Mouse (Mus musculus) kidney, postnatal 36 days (tissue): ENCODE measurements around the gene Abca17.
A peak's percentile ranks its signal among the peaks of the same experiment; 100 is the strongest.

Source experiments
- DNase-seq, 2 experiments: peaks; one replicate each; pipeline ENCODE4 v3.0.0; 2021 to 2022; ENCODE audit warnings: mixed read lengths in 2 of 2

Abca17 gene

DNA sequence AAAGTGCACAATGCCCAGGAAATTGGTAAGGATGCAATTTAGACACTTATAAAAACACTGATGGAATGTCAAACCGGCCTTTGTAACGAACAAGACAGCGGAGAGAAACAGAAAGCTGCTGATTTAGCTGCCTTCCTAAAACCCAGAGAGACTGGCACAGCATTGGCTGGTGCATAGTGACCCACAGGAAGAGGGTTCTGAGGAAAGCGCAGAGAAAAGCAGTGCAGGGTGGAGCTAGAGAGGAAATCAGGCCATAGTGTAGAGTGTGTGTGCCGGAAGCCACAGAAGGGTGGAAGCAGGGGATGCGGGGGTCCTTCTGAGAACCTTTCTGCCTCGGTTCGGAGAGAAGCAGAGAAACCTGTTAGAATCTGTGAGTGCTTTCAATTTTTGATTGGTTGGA lies 6.2 kb downstream of the Abca17 start:
- no peak for DNase-seq

DNA sequence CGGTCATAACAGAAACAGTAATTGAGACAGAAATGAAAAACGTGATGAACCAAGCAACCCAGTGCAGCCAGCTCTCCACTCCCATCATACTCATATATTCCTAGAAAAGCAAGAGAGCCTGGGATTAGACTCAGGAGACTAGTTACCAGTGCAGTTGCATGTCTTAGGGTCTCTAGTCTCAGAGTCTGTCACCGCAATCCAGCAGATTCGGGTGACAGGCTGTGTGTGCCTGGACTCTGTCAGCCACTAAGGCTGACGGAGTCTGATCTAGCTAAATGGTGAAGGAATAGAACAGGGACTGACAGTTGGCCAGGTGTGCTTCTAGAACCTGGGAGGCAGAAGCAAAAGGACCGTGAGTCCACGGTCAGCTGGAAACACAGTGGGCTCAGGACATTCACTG lies 23.2 kb downstream of the Abca17 start:
- DNase-seq = no peak

DNA sequence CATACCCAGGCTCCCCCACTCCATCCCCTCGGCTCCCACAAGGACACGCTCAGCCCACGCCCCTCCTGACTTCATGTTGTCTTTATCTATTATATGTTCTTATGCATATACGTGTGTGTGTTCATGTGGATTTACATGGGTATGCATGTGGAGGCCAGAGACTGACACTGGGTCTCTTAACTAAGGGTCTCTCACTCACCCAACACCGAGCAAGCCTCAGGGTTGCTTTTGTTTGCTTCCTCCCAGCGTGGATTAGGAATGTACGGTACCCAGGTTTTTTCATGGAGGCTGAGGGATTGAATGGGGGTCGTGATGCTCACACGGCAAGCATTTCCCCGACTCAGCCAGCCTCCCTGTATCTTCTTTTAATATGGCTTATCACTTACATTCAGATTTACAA lies 25.8 kb downstream of the Abca17 start:
- DNase-seq = no peak

DNA sequence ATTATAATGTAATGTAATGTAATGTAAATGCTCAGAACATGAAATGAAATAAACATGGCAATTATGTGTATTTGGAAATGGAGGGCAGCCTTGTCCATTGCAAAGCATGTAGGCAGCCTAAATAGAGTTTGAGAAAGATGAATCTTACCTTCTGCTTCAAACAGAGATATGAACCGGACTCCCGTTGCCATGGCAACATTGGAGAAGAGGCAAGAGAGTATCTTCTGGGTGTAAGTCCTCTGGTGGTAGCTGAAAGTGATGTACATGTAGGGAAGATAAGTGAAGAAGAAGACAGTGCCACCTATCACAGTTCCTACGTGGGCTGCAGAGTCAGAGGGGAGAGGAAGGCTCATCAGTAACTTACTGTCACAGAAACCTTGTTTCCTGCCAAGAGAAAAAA lies 30.0 kb downstream of the Abca17 start:
- DNase-seq = no peak

DNA sequence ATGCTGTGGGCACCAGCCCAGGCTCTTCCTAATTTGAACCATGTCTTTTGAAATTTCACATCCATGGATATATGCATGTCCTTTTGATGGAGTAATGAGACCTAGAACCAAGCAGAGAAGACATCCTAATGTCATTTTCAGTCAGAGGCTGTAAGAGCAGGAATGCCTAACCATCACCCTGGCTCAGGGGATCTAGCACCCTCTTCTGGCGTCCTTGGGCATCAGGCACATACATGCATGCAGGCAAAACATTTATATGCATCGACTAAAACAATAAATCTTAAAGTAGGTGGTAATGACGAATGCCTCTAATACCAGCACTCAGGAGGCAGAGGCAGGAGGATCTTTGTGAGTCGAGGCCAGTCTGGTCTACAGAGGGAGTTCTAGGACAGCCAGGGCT lies 43.4 kb downstream of the Abca17 start:
- DNase-seq = peak; percentile 35 to 68

DNA sequence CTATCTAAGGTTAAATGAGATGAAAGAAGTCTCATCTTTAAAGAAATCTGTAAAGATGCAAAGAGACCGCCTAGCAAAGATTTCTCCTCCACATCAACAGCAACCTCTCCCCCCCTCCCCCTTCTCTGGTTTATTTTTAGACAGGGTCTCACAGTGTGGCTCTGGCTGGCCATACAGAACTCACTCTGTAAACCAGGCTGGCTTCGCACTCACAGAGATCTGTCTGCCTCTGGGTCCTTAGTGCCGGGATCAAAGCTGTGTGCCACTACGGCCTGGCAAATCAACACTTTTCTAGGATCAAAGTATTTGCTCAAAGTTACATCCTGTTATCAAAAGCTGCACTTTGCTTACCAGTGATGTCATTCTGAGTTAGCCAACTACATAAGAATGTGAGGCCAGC lies 50.2 kb downstream of the Abca17 start:
- no peak for DNase-seq

DNA sequence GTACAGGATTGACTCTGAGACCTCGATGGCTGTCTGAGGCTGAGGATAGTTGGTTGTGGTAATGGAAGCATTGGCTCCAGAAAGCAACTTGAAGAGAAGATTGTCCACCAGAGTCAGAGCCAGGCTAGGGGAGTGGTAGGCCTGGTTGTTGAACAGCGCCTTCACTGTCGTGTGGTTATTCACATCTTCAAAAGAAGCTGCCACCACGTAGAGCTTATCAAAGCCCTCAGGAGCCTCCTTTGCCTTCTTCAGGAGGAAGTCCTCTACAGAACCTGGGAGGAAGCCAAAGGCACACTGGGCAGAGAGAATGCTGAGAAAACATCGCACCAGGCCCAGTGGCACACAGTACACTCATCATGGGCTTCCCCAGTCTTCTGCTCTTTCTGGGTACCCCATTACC lies 61.5 kb downstream of the Abca17 start:
- DNase-seq = no peak

DNA sequence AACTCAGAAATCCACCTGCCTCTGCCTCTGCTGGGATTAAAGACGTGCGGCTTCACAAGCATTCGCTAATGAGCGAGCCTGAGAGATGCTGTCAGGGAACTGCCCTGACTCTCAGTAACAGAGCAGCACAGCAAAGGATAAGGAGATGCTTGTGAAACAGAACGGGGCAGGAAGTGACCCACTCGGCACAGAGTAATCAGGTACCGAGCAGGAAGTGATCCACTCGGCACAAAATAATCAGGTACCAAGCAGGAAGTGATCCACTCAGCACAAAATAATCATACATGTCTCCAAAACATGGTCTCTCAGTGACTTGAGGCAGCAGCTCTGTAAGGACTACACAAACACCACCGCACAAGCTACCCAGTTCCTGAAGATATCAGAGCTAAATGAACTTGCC lies 62.4 kb downstream of the Abca17 start:
- no peak for DNase-seq

DNA sequence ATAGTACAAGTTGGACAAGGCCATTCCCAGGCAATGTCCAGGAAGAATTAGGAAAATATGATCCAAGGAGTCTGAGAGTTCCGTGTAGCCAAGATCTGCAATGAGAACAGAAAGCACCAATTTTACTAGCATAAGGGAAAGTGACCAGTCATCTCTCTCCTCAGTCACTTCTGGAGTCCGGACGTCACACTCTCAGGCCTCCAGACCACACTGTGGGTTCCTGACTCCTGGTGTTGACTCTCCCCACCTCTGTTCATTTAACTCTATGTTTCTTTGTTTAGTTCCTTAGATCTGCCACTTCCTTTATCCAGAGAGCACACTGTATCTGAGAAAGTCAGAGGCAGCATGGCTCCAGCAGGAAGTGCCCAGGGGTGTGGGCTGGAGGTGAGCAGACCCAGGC lies 65.2 kb downstream of the Abca17 start:
- DNase-seq = no peak

DNA sequence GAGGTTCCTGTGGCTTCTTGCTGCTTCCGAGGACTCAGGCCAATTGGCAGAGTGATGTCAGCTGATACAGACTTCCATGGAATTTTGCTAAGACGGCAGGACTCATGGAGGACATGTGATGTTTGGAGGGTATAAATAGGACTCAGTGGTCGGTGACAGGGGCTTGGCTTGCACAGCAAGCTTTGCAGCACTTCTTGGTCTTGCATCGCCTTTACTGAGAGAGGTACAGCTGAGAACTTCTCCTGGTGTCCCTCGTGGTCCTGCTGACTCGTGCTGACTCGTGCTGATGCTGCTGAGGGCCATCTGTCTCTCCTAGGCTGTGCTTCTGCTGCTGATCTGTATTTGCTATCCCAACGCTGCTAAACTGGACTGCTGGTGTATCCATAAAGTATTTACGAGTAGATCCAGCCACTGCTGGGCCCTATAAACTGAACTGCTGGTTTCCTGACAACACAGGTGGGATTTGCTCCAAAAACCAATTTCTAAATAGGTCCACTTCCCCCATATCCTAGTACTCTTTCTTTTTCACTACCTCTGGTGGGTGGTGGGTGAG lies 67.5 kb downstream of the Abca17 start:
- no peak for DNase-seq

DNA sequence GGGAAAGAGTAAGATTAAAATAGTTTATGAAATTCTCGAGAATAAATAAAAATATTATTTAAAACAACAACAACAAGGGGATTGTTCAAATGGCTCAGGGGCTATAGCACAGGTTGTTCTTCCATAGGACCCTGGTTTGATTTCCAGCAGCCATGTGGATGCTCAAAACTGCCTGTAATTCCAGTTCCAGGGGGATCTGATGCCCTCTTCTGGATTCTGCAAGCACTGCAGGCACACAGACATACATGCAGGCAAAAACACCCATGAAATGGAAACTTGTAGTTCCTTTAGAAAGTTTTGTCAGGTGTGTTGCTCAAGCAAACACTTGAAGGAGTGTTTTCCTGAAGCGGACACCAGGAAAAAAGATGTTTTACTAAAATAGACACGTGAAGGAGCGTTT lies 68.2 kb downstream of the Abca17 start:
- DNase-seq = peak in 1 of 2 experiments; percentile 25

DNA sequence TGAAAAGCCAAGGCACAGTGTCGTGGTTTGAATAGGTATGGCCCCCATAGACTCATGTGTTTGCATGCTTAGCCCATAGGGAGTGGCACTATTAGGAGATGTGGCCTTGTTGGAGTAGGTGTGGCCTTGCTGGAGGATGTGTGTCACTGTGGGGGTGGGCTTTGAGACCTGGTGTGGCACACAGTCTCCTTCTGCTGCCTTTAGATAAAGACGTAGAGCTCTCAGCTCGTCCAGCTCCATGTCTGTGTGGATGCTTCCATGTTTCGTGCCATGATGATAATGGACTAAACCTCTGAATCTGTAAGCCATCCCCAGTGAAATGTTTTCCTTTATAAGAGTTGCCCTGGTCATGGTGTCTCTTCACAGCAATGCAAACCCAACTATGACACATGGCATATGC lies 71.0 kb downstream of the Abca17 start:
- no peak for DNase-seq

DNA sequence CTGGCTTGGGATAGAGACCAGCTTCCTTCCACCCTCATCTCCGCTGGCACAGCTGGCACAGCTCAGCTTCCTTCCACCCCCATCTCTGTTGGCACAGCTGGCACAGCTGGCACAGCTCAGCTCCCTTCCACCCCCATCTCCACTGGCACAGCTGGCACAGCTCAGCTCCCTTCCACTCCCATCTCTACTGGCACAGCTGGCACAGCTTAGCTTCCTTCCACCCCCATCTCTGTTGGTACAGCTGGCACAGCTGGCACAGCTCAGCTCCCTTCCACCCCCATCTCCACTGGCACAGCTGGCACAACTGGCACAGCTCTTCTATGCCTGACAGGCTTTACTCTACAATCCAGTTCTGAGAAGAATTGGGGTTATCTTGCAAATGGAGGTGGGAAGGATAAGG lies 83.7 kb downstream of the Abca17 start:
- DNase-seq = no peak

DNA sequence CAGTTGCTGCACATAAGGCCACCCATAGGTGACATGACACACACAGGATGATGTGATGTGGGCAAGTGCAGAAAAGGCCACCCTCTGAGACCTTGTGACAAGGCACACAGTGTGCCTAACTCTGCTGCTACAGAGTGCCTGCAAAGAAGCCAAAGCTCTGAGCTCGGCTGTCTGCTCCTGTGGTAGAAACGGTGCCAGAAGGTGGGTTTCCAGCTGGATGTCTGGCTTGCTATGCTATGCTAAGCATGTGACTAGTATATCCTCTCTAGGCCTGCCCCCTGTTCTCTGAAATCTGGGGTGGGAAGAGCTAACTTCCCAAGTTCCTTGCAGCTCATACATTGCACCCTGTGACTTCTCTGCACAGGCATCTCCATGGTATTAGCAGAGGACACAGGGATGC lies 86.1 kb downstream of the Abca17 start:
- DNase-seq = no peak

DNA sequence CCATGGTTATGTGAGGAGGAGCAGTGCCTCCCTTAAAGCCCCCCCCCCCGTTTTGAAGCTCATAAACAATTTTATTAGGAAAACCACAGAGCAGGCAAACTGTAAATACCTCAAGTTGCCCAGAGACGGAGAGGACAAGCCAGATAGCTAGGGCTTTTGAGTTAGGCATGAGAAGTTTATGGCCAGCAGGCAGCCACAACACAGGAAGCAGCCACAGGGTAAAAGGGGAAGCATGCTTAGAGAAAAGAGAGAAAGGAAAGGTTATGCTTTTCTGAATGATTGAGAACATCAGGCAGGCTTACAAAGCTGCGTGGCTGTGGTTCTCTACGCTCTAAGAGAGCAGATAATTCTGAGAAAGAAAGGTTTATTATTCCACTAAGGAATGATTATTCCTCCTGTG lies 90.4 kb downstream of the Abca17 start:
- DNase-seq = no peak

DNA sequence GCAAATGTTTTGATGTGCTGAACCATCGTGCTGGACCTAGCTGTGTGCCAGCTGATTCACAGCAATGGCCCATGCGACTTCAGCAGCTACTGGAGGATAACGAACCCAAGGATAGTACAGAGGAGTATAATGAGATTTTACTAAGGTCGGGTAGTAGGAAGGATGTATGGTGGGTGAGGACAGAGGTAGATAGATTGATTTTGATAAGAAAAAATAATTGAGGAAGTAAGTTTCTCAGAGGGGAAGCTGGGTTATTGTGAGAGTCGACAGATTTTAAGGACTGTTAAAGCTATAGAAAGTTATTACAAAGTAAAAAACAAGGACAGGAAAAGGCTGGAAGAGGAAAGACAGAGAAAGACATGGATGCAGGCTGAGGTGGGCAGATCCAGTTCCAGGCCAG lies 91.2 kb downstream of the Abca17 start:
- no peak for DNase-seq

DNA sequence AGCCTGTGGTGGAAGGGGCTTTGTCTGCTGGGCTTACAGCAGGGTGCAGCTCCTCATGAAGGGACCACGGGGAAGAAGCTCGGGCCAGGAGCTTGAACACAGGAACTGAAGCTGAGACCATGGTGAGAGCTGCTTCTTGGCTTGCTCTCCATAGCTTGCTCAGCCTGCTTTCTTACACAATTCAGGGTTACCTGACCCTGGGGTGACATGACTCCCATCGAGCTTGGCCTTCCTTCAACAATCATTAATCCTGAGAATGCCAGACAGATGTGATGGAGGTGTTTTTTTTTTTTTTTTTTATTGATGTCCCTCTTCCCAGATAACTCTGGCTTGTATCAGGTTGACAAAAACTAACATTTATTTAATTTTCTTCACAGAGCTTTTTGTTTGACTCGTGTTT lies 91.9 kb downstream of the Abca17 start:
- DNase-seq = no peak

DNA sequence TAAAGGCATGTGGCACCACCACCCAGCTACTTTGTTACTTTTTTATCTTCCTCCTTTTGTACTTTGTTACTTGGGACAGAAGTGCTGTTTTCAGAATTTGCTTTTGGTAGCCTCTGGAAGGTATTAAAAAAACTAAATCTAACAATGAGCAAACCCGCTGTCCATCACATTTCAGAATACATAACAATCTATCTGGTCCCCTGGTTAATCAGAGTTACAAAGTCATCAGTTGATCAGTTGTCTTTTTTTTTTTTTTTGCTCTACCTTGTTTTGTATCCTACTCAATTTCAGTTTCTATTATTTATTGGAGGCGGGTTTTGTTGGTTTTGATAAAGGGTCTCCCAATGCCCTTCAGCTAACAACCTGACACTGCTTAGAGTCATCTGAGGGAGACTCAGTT lies 98.5 kb downstream of the Abca17 start:
- no peak for DNase-seq

DNA sequence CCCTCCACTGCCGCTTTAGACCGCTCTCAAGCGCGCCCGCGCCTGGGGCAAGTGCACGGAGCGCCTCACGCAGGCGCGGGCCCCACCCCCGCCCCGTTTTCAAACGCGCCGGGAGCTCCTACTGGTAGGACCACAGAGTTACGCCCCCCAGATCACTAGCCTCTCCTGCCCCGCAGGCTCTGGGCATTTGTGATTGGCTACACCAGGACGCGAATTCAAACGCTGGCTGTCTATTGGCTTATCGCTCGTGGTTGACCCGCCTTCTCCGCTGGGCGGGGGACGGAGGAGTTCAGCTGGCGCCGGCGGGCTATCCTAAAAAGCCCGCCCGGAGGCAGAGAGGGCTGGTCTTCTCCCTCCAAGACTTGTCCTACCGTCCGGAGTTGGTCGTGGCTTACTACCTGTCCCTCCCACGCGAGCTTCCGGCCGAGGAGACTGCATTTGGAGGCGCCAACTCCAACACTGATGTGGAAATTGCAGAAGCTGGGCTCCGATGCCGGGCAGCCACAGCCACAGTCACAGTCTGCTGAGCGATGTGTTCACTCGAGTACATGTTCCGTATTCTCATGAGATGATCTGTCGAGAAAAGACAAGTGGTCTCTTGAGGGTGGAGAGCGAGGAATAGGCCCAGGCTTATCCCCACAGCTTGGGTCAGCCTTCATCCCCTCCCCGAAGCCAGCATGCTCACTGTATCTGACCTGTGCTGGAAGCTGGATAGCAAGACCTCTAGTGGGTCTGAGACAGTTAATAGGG lies 99.4 kb downstream of the Abca17 start, which contains the start of gene Ccnf:
TSS of gene Ccnf (minus strand) at position 165 of the 750 bp plus-strand sequence.
- DNase-seq = peak; percentile 96 to 98

DNA sequence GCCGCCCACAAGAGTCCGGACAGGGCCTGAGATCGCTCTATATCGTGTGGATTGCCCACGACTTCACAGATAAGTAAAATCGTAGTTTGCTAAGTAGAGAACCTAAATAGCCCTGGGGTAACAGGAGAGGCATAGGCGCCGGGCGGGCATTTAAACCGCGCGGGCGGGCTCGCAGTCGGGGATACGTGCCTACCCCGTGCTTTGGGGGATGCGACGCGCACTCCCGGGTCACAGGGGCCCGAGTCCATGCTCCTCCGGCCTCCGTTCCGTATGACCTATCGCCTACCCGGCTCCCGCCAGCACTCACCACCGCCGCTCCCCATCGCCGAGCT lies 99.9 kb downstream of the Abca17 start:
- no peak for DNase-seq

DNA sequence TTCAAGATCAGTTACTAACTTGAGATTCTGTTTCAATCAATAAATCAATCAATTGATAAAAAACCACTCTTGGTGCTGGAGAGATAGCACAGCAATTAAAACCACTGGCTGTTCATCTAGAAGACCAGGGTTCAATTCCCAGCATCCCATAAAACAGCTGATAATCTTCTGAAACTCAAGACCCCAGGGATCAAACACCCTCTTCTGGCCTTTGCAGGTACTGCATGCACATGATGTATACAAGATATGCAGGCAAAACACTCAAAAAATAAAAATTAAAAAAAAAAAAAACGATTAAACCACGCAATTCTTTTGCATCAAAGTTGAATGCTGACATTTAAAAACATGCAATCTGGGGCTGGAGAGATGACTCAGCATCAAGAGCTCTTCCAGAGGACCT lies 102.2 kb downstream of the Abca17 start:
- DNase-seq = peak in 1 of 2 experiments; percentile 11

DNA sequence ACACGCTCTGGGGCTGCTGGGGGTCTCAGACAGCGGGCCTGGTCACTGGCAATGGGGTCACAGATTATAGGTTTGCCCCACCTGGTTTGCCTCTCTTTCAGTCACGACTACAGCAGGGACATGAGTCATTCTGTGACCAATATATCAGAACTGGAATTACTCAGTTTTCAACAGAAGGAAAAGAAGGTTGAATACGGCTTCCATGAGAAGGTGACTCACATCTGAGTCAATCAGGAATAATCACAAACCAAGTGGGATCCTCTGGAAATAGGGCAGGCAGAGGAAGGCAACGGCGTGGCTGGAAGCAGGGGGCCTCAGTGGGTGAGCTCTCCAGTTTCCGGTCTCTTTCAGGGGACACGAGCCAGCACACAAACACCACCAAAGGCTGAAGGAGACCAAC lies 106.8 kb downstream of the Abca17 start:
- no peak for DNase-seq

DNA sequence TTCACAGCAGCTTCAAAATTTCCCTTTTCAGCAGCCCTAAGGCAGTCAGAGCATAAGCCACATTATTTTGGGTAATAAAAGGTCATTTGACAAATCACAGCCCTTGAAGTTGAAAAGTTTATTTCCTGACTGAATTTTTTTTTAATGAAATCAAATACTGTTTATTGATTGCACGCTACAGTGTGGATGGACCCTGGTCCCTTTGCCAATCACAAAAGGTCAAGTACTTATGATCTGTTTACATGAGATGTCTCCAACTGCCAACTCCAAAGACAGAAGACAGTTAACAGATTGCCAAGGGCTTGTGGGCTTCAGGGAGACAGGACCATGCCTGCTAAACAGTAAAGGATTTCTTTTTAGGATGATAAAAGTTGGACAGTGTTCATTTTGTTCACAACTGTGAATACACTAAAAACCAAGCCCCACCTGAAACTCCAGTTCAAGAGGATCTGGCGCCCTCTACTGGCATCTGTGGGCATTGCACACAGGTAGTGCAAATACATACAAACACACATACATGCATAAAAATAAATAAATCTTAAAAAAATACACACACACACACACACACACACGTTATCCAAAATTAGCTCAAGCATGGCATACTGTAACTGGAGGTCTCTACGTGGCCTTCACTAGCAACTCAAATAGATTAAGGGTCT lies 107.4 kb downstream of the Abca17 start:
- DNase-seq = peak; percentile 16 to 74

DNA sequence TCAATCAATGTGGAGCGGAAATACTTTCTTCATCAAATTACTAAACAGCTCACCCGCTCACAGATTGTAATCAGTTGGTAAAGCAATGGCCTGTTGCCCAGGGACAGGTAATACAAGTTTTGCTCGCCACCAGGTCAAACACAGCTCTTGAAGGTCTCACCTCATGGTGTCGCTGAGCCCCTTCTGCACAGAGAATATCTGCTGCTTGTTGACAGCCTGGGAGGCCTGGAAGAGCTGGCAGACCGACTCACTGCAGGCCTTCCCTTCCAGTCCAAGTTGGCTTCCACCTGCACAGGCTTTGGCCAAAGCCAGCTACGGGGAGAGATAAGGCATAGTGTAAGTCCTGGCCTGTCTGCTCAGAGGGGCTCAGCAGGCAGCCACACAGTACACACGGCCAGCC lies 113.9 kb downstream of the Abca17 start:
- DNase-seq = peak in 1 of 2 experiments; percentile 10

DNA sequence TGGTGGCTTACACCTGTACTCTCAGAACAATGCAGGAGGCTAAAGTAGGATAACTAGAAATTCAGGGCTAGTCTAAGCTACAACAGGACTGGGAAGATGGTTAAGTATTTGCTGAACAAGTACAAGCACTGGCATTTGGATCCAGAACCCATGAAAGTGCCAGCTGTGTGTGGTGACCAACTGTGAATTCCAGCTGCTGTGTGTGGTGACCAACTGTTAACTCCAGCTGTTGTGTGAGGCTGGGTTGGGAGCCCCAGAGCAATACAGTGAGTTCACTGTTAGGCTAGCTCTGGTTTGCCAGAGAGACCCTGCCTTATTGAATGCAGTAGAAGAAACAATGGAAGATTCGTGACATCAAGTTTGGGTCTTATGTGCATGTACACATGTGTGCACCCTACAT lies 114.4 kb downstream of the Abca17 start:
- no peak for DNase-seq
